Mouse (Mus musculus): ENCODE results near the gene Plxdc1.
A peak's percentile ranks its signal among the peaks of the same experiment; 100 is the strongest.

Gene Plxdc1

GRCm38 (mm10) chr11:97987551-97988526 lies 1.6 kb upstream of the Plxdc1 start:
- DNase-seq (ENCODE audit: low spot score), result peak; percentile 96

DNA sequence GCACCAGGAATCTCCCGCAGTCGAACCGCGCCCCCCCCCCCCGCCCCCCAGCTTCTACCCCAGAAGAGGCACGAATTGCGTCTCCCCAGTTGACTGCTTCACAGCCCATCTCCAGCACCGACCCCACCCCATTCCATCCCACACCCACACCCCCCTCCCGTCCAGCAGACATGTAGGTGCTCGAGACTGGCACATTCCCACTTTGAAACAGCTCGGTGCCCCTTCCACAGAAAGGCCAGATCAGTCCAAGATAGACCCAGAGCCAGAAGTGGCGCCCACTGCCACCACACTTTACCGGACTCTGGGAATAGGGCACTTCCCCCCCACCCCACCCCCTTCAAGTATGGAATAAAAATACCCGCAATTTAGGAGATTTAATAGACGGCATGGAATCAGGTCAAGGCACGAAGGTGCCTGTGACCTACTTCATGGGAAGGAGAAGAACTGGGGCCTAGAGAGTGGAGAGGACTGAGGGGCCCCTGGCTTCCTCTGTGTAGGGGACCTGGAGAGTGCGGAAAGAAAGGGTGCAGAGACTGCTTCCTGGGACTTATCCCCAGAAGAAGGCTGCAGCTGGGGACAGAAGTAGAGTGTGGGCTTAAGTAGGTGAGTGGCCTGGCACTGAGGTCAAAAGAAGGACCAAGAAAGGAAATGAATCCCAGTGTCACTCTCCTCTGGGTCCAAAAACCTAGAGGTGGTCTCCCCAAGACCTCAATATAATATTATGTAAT lies 658 bp upstream of the Plxdc1 start:
- DNase-seq (ENCODE audit: low spot score), result no peak

- no peak for DNase-seq (ENCODE audit: low spot score)
Observed at GRCm38 (mm10) chr11:97983983-97984382, 2.3 kb downstream of the Plxdc1 start.

GRCm38 (mm10) chr11:97983506-97983905 lies 2.7 kb downstream of the Plxdc1 start:
- DNase-seq (ENCODE audit: low spot score), result no peak

DNA sequence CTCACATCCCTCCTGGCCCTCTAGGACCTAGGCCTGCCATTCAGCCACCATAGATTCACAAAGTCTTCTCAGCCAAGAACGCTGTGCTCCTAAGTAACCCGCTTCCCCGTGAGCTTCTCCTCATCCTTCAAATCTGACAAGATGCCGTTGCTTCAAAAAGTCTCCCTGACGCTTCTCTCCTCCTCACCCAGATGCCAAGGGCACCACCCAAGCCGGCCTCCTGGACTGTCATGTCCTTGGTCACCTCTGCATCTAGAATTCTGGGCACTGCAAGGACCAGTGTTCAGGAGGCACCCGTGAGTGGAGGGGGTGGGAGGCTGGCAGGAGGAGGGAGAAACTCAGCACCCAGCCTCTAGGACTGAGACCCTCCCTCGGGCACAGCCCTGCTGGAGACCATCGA lies 3.5 kb downstream of the Plxdc1 start:
- DNase-seq (ENCODE audit: low spot score), result no peak

DNA sequence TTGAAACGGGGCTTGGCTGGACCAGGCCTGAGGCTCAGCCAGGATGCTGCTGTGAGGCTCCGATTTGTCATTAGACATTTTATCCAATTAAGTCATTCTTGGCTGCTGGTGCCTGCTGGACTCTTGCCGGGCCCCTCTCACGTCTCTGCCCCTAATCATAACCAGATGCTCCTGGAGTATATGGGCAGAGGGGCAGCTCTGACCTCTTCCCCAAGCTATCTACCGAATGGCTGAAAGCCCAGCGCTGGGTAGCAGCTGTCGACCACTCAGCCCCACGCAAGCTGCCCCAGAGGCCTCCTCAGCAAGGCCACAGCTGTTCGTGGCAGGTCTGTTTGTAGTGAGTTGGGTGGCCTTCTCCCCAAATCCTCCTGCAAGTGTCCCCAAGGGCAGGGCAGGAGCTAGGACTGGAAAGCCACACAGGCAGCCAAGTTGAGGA lies 5.7 kb downstream of the Plxdc1 start:
- no peak for DNase-seq (ENCODE audit: low spot score)

DNA sequence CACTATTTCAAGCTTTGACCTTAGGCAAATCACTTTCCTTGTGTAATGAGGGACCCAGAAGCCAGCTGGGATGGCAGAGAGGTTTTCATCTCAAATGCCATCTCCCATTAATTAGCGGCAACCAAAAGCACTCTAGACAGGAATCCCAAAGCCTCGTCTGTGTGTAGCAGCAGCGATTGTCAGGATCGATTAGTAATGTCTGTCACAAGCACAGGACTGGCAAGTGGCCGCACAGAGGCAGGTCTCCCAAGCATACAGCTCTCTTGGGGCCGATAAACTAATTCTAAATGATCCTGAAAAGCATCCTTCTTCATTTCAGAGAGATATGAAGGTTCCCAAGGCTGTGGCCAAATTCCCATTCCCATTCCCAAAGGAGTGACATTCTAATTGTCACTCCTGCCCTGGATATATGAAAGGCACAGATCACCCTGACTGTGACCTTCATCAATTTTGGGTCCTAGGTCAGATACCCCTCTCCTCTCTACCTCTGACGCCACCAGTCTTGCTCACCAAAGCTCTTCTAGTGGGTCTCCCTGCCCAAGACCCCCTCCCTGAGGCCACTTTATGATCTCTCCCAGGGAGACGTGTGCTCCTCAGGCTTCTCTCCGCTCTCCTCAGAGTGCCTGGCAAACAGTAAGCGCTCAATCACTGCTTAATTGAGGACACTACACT lies 6.3 kb downstream of the Plxdc1 start:
- DNase-seq (ENCODE audit: low spot score), result no peak

- DNase-seq (ENCODE audit: low spot score), result no peak
Observed at GRCm38 (mm10) chr11:97978392-97978791, 7.9 kb downstream of the Plxdc1 start.

GRCm38 (mm10) chr11:97977797-97978196 lies 8.4 kb downstream of the Plxdc1 start:
- DNase-seq (ENCODE audit: low spot score), result no peak

GRCm38 (mm10) chr11:97974746-97975145 lies 11.5 kb downstream of the Plxdc1 start:
- DNase-seq (ENCODE audit: low spot score), result no peak

GRCm38 (mm10) chr11:97974141-97974540 lies 12.1 kb downstream of the Plxdc1 start:
- DNase-seq (ENCODE audit: low spot score), result no peak

DNA sequence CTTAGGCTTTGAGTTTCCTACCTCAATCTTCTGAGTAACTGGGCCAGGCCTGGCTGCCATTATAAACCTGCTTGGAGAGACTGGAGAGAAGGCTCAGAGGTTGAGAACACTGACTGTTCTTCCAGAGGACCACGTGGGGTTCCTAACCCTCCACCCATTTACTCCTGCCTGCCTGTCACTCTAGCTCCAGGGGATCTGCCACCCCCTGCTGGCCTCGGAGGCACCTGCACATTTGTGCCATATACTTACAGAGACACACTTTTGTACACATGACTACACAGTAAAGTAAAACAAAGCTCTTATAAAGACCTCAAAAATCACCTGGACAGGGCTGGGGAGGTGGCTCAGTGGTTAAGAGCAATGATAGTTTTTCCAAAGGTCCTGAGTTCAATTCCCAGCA lies 13.8 kb downstream of the Plxdc1 start:
- no peak for DNase-seq (ENCODE audit: low spot score)

DNA sequence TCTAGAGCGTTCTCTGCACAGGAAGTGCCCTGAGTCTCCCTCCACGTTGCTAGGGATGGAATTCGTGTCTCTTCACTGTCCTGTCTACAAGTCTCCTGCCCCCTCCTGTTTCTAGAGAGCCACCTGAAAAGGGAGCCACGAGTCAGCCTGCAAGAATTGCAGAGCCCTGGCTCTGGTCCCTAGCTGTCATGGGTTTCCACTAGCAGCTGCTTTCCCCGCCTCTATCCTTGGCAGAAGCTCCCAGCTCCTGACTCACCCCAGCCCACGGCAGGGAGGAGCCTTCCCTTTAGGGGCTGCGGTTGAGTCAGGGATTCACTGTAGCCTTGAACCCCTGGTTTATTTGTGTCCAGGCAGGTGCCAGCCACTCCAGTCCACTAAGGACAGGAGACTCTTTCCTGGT lies 15.0 kb downstream of the Plxdc1 start:
- peak; percentile 86 for DNase-seq (ENCODE audit: low spot score)

GRCm38 (mm10) chr11:97970771-97971170 lies 15.5 kb downstream of the Plxdc1 start:
- no peak for DNase-seq (ENCODE audit: low spot score)

DNA sequence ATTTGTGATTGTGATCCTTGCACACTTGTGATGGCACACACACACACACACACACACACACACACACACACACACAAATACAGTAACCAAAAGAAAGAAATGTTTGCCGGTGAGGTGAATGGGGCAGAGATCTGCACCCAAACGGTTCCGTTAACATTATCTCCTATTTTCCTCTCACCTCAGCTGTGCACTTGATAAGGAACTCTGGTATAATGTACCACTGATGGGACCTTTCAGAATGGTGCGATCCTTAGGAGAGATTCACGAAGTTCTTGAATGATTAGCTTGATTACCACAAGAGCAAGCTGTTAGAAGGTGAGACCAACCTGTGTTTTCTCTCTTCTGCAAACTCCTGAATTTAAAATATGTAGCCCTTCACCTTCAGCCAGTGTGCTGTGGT lies 17.9 kb downstream of the Plxdc1 start:
- DNase-seq (ENCODE audit: low spot score), result no peak

- no peak for DNase-seq (ENCODE audit: low spot score)
Observed at GRCm38 (mm10) chr11:97967114-97967513, 19.1 kb downstream of the Plxdc1 start.

DNA sequence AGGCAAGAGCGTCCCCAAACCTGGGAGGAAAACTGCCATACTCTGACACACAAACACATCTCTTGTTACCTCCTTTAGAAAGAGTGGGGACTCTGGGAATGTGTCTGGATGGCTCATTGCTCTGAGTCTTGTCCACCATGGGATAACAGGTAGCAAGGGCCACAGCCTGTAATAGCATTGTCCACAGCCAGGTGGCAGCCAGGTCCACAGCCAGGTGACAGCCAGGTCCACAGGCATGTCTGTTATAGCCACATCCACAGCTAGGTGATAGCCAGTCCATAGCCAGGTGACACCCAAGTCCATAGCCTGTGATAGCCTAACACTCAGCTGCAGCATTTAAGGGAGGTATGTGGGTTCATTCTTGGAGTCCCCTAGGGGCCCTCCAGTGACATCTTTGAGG lies 25.3 kb downstream of the Plxdc1 start:
- DNase-seq (ENCODE audit: low spot score), result no peak

DNA sequence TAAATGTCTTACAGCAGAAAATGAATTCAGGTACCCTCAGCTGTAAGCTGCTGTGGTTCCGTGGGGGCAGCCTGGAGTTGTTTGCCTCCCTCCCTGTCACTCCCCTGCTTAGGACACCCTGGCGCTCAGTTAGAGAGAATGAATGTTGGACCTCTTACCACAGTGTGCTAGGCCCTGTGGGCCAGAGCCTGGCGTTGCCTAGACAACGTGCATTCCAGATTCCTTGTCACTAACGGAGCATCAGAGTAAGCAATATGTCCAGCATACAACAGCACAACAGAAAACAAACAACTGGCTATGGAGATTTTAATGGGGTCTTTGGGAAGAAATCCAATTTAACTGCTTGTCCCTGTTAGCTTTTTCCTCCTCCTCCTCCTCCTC lies 27.0 kb downstream of the Plxdc1 start:
- DNase-seq (ENCODE audit: low spot score), result no peak

DNA sequence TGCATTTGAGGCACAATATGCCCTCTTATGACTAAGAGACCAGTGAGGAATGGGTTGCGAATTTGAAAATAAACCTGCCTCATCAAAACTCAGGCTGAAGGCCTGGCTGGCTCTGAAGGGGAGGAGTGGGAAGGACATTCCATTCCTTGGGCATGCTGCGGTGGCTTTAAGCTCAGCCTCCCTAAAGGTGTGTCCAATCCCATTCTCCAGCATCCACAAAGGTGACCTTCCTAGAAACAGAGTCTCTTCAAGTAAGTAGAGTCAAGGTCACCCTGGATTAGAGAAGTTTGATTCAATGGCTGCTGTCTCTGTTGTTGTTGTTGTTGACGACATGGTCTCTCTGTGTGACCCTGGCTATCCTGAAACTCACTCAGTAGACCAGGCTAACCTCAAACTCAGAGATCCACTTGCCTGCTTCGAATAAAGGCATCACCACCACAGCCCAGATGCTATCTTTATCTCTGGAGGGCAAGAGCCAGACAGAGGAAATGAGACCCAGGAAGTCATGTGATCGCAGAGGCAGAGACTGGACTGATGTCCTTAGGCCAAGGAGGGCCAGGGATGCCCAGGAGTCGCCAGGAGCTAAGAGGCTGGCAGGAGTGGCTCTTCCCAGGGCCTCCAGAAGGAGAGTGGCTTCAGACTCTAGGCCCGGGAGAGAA lies 27.5 kb downstream of the Plxdc1 start:
- no peak for DNase-seq (ENCODE audit: low spot score)

GRCm38 (mm10) chr11:97956905-97957560 lies 29.2 kb downstream of the Plxdc1 start:
- no peak for DNase-seq (ENCODE audit: low spot score)

DNA sequence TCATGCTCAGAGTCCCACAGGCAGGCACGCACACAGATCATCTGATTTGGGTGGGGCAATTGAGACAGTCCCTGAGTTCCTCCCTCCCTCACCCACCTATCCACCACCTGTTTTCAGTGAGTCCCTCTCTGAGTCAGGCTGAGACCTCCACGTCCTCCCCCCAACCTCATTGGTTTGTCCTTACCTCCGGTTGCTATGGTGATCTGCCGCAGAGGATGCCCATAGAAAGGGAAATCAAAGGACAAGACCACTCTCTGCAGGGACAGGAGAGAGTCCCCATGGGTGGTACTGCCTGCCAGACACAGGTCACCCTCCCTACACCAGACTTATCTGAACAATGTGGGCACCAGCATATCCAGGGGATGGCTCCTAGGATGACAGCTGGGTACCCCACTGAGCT lies 30.3 kb downstream of the Plxdc1 start:
- no peak for DNase-seq (ENCODE audit: low spot score)
